Mouse (Mus musculus) gastrocnemius, adult 18-20 months (tissue): ENCODE results near the gene Midn. TPM values are rescaled to one million over a fixed set of nuclear protein-coding genes. Genes with fewer than 3 reads are reported as not detected.
A peak's percentile ranks its signal among the peaks of the same experiment; 100 is the strongest.

Source experiments
- DNase-seq: peaks from one replicate; pipeline ENCODE4 v3.0.0; 2021; ENCODE audit warnings: low spot score
- total RNA-seq, 2 experiments: library from RNA; stranded (reverse); gene quantifications; 2 replicates each; pipeline ENCODE4 v1.2.3; 2021

The Midn gene
- total RNA-seq, 2 experiments from 2014 or later = 40.6 to 47.9 TPM

DNA sequence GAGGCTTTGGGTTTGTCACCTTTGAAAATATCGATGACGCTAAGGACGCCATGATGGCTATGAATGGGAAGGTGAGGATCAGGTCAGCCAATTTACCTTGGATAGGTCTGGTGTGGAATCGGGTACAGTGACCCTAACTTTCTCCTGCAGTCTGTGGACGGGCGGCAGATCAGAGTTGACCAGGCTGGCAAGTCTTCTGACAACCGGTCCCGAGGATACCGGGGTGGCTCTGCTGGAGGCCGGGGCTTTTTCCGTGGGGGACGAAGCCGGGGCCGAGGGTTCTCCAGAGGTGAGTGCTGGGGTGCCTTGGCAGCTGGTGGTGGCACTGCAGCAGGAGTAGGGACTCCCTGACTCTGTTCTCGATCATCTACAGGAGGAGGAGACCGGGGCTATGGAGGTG is 22.0 kb downstream of the Midn start:
- no peak for DNase-seq

DNA sequence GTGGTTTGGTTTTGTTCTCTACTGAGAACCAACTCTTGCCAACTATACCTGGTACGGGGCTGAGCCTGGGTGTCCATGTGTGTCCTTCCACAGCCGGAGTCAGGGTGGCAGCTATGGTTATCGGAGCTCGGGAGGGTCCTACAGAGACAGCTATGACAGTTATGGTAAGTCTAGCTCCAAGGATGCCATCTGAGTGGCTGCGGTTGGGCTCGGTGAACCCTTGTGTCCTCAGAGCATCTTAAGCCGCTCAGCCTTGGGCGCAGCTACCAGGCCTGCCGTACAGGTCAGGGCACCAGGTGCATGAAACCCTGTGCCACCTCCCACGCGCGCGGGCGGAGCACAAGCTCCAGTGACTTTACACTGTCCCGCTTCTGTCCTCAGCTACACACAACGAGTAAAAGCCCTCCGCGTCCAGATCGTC is 22.5 kb downstream of the Midn start:
- DNase-seq = no peak

DNA sequence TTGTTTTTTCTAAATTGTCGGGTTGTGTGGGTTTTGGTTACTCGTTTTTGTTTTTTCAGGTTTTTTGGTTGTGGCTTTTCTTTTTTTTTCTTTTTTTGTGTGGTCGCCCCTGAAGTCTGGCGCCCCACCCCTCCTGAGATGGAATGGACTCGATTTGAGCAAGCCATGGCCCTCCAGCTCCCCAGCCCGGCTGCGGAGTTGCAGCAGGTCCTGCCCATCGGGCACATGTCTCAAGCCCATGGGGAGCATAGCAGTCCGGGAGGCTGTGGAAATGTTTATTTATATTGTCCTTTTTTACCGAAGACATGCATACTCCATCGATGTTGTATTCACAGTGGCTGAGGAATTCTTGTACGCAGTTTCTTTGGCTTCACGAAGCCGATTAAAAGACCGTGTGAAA is 23.2 kb downstream of the Midn start:
- DNase-seq = no peak

DNA sequence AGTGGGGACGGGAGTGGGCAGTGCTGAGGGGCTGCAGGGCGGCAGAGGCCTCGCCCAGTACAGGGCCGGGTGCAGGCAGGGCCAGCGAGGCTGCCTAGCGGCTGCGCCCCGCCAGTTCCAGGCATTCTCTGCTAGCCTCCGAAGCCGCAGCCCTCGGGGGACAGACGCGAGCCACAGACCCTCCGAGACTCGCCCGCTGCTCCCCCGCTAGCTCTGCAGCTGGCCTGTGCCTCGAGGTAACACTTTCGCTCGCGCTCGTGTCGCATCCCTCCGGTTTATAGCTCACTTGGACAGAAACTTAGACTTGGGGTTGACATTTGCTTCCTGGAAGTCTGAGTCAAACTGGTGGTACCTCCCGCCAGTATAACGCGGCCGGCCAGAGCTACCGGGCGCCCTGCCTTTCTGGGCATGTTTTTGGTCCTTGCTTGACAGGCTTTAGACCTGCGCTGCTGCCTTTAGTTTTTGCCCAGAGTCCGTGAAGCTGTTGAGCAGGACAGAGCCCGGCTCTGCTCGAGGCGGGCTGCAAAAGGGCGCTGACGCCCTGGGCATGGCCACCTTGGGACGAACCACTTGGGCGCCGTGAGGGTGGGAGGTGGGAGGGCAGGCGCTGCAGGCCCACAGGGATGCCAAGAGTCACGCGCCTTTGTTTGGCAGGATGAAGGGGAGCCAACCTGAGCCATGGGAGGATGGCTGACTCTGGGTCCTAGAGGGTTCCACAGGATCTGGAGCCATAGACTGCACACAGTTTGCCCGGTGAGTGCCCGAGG is 23.9 kb downstream of the Midn start:
- peak; percentile 9 for DNase-seq

DNA sequence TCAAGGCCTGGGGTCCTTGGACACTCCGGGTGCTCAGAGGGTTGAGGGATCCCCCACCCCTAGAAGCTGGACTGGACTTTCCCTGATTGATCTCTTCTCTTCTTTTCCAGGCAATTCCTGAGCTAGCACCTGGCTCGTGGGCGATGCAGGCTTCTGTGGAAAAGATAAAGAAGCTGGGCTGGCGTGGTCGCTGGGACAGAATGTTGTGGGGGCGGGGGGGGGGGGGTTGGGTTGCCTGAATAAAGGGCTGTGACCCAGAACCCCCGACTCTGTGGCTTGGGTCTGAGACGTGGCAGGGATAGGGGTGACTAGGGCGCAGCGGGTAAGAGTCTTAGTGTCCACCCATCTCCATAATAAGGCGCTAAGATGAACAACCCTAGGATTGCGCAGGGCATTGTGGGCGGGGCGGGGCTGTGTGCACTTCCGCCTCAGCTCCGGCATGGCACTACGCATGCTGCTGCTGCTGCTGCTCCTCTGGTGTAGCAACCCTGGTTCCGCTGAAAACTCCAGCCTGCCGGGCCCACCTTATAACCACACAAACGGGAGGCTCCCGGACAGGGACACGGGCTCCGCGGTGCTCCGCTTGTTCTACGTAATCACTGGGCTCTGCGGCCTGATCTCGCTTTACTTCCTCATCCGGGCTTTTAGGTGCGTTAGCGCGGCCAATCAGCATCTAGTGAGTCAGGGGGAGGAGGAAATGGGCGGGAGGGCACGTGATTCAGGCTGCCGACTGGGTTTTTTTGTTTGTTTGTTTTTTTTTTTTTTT is 24.6 kb downstream of the Midn start, which contains the start of gene 1600002K03Rik:
TSS of gene 1600002K03Rik (plus strand) at position 418 of the 766 bp plus-strand sequence.
- peak; percentile 90 for DNase-seq

DNA sequence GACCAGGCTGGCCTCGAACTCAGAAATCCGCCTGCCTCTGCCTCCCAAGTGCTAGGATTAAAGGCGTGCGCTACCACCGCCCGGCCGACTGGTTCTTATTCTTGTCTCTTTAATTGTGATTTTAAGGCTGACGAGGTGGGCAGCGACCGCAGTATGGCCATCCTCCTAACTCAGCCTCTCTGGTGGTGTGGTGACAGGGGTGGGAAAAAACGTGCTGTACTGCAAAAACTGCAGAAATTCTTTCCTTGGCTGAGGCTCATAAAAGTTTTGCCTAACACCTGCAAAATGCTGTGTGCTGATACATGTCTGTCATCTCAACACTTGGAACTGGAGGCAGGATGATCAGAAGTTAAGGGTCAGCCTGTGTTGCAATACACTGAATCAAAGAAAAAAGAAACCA is 25.3 kb downstream of the Midn start:
- peak; percentile 15 for DNase-seq

DNA sequence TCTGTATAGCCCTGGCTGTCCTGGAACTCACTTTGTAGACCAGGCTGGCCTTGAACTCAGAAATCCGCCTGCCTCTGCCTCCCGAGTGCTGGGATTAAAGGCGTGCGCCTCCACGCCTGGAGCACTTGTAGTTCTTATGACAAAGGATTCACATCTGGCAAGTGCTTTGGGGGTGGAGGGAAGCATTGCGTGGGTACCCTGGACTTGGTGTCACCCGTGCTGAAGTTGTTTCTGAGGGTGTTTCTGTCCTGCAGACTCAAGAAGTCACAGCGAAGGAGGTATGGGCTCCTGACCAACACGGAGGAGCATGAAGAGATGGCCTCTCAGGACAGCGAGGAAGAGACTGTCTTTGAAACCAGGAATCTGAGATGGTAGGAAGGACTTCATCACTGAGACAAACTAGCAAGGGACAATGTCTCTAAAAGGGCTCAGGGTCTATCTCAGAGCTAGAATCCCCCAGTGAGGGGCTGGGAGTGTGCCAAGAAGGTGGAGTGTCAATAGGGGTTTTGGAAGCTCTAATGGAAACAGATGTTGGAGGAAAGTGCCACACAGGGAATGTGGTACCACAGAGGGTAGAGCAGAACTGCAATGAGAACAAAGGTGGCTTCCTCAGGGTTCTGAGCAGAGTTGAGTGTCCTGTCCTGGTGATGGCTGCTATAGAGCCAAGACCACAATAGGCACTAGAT is 26.0 kb downstream of the Midn start:
- peak; percentile 9 for DNase-seq

DNA sequence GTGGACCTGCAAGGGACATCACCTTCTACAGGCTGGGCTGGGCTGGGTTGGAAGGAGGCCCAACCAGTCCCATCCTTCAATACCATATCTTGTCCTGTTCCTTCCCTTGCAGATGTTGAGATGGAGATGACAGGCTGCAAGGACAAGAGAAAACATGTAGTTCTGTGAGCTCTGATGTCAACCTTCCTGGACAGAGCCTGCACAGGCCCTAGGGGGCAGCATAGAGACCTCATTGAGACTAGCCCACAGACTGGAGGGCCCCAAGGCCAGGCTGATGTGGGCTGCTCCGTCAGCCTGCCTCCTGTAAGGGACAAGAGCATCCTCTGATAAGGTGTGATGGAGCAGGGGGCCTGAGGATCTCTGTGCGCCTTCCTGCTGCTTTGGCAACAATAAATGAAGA is 26.6 kb downstream of the Midn start:
- peak; percentile 30 for DNase-seq

DNA sequence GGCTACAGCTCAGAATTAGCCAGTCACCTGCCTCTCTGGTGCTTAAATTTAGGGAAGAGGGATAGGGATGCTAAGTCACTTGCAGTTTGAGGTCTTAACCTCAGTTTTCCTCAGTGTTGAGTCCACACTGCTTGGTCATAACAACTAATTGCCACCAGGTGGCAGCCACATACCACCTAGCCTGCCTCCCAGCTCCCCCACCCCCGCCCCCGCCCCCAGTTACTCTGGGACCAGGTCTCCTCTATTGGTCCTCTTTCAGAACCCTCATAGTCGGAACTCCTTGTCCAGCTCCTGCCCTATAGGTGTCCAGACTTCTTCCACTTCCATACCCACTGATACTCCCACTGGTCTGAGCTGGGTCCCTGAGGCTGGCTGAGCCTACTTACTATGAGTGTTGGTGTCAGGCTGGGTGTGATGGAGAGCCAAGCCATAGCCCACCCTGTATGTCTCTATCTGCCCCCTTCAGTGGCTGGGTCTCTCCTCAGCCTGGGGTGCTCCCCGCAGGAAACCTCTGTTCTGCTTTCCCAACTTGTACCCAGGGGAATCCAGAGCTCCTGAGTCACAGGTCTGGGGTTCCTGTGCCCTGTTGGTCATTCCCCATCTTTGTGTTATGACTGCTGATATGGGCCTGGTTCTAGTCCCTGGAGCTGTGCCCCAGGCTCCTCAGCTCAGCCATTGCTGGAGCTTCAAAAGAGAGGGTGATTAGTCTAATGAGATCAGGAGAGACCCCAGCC is 27.6 kb downstream of the Midn start:
- DNase-seq = peak; percentile 32

DNA sequence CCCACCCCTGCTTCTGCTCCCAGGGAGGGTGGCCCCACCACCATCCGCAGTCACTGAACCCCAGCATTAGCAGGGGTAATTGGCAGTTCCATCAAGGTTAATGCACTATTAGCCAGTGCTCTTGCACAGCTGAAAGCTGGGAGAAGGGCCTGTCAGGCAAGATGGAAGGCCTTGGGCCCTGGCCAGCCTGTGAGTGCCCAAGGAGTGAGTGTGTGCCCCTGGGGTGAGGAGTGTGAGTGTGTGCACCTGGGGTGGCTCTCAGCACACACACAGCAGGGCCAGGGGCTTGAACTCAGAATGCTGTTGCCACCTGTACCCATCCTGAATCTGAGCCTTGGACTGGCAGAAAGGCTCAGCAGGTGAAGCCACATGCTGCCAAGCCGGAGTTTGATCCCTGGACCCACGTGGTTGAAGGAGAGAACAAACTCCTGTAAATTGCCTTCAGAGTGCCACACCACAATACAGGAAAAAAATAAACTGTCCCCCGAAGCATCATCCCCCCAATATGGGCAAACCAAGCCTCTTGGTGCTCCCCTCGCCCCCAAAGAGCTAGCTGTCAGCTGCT is 28.3 kb downstream of the Midn start:
- no peak for DNase-seq

DNA sequence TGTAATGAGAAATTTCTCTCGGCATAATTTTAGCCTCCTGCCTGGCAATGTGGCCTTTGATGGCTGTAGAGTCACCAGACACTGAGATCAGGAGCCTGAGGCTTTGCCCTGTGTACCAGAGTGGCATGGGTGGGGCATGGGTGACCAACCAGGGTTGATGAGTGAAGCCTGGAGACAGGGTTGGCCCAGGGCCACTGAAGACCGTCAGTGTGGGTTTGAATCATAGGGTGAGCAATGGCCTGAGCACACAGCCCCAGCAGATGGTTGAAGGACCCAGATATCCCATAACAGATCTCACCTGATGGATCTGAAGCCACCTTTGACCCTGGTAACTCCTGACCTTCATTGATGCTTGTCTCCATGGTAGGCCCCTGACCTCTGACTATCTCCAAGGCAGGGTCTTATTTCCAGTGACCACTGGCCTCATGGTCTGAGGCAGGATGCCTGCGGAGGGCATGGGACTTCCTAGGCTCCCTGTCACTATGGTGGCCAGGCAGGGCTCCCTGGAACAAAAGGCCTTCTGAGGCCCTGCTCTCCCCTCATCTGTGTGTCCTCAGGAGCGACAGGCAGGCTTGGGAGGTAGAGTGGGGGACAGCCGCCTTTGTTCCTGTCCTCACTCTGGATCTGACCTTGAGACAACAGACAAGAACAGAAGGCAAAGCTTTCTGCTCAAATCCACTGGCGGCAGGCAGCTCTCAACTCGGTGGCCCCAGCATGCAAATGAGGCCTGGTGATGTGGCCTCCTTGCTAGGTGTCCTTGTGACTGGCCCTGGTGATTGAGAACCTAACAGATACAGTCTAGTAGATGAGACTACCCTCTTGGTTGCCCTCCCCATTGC is 29.6 kb downstream of the Midn start:
- no peak for DNase-seq

DNA sequence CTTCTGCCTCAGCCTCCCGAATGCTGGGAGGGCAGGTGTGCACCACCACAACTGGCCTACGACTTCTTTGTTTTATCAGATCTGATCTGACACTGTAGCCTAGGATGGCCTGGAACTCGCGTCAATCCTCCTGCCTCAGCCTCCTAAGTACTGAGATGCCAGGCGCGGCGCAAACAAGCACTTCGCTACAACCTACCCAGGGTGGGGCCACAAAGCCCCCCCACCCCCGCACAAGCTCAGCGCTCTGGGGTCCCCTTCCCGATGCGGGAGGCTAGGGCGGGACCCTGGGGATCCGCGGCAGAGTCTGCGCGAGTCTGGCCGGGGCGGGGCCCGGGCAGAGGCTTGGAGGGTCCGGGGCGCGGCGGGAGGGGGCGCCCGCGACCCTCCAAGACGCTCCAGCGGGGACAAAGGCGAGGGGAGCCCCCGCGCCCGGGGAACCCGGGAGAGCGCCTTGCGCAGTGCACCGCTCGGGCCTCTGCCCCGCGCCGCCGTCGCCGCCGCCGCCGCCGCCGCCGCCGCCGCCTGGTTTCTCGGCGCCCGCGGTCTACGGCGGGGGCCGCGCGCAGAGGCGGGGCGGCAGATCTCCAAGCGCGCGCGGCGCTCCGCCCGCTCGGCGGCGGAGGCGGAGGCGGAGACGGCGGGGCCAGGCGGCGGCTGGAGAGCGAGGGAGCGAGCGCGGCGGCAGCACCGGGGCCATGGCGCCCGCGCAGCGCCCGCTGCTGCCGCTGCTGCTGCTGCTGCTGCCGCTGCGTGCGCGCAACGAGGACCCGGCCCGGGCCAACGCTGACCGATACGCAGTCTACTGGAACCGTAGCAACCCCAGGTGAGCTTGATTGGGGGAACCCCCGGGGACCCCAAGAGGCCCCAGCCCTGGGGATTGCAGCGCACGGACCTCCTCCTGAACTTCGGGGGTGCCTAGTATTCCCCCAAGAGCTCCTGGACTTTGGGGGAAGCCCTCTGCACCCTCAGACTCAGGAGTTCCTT is 31.3 kb downstream of the Midn start, which contains the start of gene Efna2:
TSS of gene Efna2 (plus strand) at position 415 of the 984 bp plus-strand sequence.
- peak; percentile 18 for DNase-seq

DNA sequence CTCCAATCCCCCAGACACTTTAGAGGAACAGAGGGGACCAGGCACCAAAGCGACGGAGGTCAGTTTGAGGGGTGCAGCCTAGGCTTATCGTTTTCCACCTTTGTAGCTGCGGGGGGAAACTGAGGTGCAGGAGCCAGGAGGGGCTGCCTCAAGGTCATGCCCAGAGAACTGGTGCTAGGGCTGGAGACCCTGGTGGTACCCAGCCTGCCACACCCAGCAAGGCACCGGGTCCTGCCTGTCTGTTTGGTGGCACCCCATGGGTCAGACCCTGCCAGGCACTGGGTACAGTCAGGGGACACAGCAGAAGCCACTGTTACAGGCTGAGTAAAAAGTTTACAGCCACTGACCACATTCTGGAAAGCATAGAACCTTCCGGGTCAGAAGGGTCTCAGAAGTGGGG is 32.2 kb downstream of the Midn start:
- no peak for DNase-seq

DNA sequence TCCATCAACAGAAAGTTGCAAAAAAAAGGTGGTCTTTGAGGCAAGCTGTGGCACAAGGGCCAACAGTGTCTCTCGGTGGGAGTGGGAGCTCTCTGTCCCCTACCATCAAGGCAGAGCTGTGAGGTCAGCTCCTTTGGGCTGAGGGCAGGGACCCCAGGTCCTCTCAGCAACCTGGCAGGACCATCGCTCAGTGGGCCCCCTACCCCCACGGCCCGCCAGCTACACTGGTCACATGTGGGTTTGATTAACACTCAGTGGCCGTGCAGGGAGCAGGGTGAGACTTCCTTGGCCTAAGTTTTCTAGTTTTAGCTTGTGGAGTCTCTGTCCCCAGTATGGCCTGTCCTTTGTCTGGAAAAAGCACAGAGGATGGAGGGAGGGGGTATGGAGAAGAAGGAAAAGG is 32.8 kb downstream of the Midn start:
- no peak for DNase-seq

DNA sequence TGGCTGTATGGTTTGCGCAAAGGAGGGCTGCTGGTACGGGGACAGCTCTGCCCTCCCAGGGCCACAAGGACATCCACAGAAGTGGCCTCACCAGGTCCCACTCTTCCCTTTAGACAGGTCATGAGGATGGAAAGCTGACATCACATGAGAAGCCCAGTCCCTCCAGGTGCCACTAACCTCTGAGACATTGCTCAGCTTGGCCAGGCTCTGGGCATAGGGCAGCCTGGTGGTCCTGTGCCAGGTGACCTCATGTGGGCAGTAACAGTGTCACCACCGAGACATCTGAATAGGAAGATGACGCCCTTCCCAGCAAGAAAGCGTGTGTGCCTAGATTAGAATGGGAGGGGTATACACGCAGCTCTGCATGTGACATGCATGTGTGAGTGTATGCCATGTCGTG is 34.5 kb downstream of the Midn start:
- DNase-seq = no peak

DNA sequence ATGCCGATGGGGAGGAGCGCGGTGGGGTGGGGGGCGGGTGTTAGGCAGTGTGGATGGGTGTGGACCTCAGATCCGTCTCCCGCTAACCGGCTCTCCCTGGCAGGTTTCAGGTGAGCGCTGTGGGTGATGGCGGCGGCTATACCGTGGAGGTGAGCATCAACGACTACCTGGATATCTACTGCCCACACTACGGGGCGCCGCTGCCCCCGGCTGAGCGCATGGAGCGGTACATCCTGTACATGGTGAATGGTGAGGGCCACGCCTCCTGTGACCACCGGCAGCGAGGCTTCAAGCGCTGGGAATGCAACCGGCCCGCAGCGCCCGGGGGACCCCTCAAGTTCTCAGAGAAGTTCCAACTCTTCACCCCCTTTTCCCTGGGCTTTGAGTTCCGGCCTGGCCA is 38.6 kb downstream of the Midn start:
- DNase-seq = no peak

DNA sequence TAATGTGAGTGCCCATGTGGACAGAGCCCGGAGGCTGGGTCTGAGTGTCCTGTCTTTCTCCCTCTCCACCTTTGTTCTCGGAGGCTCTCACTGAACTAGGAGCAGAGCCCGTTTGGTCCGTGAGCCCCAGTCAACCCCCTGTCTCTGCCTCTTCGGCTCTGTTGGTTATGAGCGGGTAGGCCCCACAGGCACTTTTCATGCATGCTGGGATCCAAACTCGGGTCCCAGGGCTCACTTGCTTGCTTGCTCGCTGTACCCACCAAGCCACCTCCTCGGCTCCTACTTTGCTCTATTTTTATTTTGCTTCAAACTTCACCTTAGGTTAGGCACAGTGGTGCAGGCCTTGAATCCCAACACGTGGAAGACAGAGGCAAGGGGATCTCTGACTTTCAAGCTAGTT is 39.7 kb downstream of the Midn start:
- DNase-seq = no peak

DNA sequence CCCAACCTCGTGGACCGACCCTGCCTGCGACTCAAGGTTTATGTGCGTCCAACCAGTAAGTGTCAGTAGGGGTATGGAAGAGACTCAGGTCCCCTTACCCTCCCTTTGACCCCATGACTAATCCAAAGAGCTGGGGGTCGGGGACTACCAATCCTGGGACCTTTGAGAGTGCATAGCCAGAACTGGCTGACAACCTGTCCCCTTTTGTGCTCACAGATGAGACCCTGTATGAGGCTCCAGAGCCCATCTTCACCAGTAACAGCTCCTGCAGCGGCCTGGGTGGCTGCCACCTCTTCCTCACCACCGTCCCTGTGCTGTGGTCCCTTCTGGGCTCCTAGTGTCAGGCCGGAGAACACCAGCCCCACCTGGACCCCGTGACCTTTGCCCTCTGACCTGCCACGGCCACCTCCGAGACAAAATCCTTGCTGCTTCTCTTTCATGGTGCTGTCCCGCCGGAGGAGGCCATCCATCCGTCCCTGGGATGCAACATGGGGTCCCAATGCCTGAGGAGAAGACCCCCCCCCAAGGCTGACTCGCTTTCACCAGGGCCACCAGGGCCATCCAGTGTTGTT is 40.5 kb downstream of the Midn start:
- no peak for DNase-seq

DNA sequence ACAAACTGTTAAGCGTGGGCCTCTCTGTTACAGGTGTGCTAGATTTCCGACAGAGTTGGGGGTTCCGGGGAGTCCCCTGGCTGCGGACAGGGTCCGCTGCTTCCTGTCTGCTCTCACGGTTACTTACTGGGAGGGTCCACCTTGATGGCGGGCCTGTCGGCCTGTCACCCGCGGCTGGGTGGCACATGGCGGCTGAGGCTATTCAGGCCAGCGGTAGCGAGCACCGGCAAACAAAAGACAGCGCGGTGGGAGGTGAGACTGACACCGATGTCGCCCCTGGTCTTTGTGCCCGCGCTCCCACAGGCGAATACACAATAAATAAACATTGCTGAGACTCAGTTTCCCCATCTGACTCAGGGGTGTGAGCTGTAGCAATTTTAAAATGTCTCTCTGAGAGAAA is 41.9 kb downstream of the Midn start:
- no peak for DNase-seq
